Mouse (Mus musculus) heart, postnatal 0 days (tissue): ENCODE measurements around the gene Cacng6. TPM values are rescaled to one million over a fixed set of nuclear protein-coding genes. Genes with fewer than 3 reads are reported as not detected.

ENCODE experiments used
- ATAC-seq: fragments of 200-750 bp; cut with Nextera tagmentation; 2 replicates; pipeline ENCODE4 v1.8.0; 2017; ENCODE audit warnings: low read depth, moderate number of reproducible peaks, moderate library complexity; ENCODE audit not compliant: insufficient read depth
- DNase-seq: peaks from one replicate; pipeline ENCODE4 v3.0.0-alpha.2; 2016; ENCODE audit warnings: low spot score
- H3K27ac ChIP-seq: fragments of 300-500 bp; sonication (generic); 2 replicates; pipeline ENCODE4 v1.5.1; 2014; ENCODE audit warnings: low read depth, mild to moderate bottlenecking
- H3K27me3 ChIP-seq: fragments of 300-500 bp; sonication (generic); 2 replicates; pipeline ENCODE4 v1.6.1; 2014; ENCODE audit warnings: low read length, mixed read lengths; ENCODE audit not compliant: control insufficient read depth, insufficient read depth
- H3K36me3 ChIP-seq: fragments of 300-500 bp; sonication (generic); replicated peaks from 2 replicates; pipeline ENCODE4 v1.6.1; 2014; ENCODE audit warnings: low read length, mixed read lengths; ENCODE audit not compliant: control insufficient read depth, insufficient read depth
- H3K4me1 ChIP-seq: fragments of 300-500 bp; sonication (generic); 2 replicates; pipeline ENCODE4 v1.6.1; 2014; ENCODE audit warnings: antibody characterized with exemption; ENCODE audit not compliant: control insufficient read depth, insufficient read depth
- H3K4me2 ChIP-seq: fragments of 300-500 bp; sonication (generic); 2 replicates; pipeline ENCODE4 v1.6.1; 2014; ENCODE audit warnings: low read depth, mild to moderate bottlenecking, low read length, moderate library complexity
- H3K4me3 ChIP-seq: fragments of 300-500 bp; sonication (generic); 2 replicates; pipeline ENCODE4 v1.5.1; 2014; ENCODE audit warnings: low read depth, low read length
- H3K9ac ChIP-seq: fragments of 300-500 bp; sonication (generic); replicated peaks from 2 replicates; pipeline ENCODE4 v1.6.1; 2014; ENCODE audit warnings: low read depth, low read length, mixed read lengths
- H3K9me3 ChIP-seq: fragments of 300-500 bp; sonication (generic); replicated peaks from 2 replicates; pipeline ENCODE4 v1.6.1; 2016; ENCODE audit warnings: low read length; ENCODE audit not compliant: control insufficient read depth
- CTCF ChIP-seq: IDR thresholded peaks from 2 replicates; pipeline ENCODE4 v1.5.1; 2016; ENCODE audit warnings: antibody characterized with exemption, control low read depth, low read depth
- EP300 ChIP-seq: IDR thresholded peaks from 2 replicates; pipeline ENCODE4 v1.6.1; 2016; ENCODE audit warnings: antibody characterized with exemption, low read depth
- WGBS: fragments of 180-500 bp; shearing (Covaris S2); extraction: QIAGEN DNeasy Blood & Tissue Kit; methylation state at CpG from one replicate; pipeline ENCODE4 v1.1.7; 2014; 5-methylcytosine and 5-hydroxymethylcytosine counted together
- polyA plus RNA-seq: library from polyadenylated mRNA; unstranded; fragments of >200 nt; fragmentation: Nextera tagmentation; extraction: Ambion mirVana; gene quantifications from 2 replicates; pipeline ENCODE4 v1.2.1, GENCODE M21; 2015
- total RNA-seq: library from RNA; depleted of rRNA; stranded (reverse); fragments of >200 nt; gene quantifications from 2 replicates; pipeline ENCODE4 v1.2.3, GENCODE M21; 2014; ENCODE audit warnings: low replicate concordance

The Cacng6 gene
- total and polyA plus RNA-seq, 2 experiments from 2014 or later, result 20.4 to 21.3 TPM

DNA sequence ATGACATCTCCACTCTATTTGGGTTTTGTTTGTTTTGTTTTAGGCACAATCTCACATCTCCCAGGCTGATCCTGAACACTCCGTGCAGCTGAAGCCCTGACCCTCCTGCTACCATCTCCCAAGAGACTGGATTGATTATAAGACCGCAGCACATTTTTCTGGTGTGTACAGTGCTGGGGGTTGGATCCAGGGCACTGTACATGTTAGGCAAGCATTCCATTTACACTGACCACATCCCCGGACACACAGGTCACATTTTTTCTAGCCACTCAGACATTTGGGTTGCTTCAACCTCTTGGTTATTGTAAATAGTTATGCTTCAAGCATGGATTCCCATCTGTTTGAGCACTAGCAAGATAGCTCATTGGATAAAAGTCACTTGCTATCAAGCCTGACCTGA is 22.6 kb downstream of the Cacng6 start:
- no peak overlapping the region for H3K4me2 ChIP-seq
- H3K9ac ChIP-seq, result no peak overlapping the region
- no peak overlapping the region for H3K27ac ChIP-seq
- TF ChIP-seq CTCF (no peak), EP300 (no peak)
- no peaks in the 10 kb centered on the region for H3K36me3 ChIP-seq
- 68% methylated on average over 3 of the region's 3 CpGs for WGBS
- peaks cover 5% of the 10 kb centered on the region; the same call in 1 of the 2 replicates for H3K27me3 ChIP-seq
- ATAC-seq (no peak), DNase-seq (no peak)
- no peaks in the 10 kb centered on the region for H3K4me1 ChIP-seq
- H3K9me3 ChIP-seq, result no peaks in the 10 kb centered on the region
- no peak overlapping the region for H3K4me3 ChIP-seq

GRCm38 (mm10) chr7:3447026-3447425 is 23.0 kb downstream of the Cacng6 start:
- H3K27ac ChIP-seq, result no peak overlapping the region
- DNase-seq (no peak), ATAC-seq (no peak)
- no peak overlapping the region for H3K4me2 ChIP-seq
- TF ChIP-seq CTCF, result no peak
- no peak for TF ChIP-seq EP300
- H3K4me1 ChIP-seq, result no peaks in the 10 kb centered on the region
- no peak overlapping the region for H3K4me3 ChIP-seq
- H3K36me3 ChIP-seq, result no peaks in the 10 kb centered on the region
- H3K9ac ChIP-seq, result no peak overlapping the region
- no peaks in the 10 kb centered on the region for H3K9me3 ChIP-seq
- H3K27me3 ChIP-seq, result peaks cover 5% of the 10 kb centered on the region; the same call in 1 of the 2 replicates
- WGBS, result 75% methylated on average over 4 of the region's 4 CpGs

DNA sequence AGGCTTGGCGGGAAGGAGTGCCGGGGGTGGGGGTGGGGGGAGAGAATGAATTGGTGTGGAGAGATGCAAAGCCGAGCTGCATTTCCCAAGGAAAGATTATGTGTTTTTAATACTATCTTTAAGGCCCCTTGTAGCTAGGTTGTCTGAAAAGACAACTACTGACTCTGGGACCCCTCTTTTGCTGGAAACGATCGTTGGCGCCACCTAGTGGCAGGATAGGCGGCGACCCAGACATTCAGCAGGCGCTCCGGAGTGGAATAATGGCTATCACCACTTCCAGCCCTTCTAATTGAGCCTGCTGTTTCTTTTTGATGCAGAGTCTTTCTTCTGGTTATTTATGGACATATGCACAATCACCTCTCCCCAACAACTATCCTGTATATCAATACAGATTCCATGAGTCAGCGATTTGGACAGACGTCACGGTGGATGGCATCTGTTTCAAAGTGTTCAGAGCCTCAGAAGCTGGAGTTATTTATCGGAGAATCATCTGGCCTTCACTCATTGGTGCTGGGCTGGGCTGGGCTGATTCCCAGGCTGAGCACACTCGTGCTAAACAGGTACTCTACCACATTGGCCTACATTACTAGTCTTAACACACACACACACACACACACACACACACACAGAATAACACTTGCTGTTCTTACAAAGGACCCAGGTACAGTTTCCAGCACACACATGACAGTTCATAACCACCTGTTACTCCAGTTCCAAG is 24.9 kb downstream of the Cacng6 start:
- Histone ChIP-seq H3K9me3 (no peaks in the 10 kb centered on the region), H3K27ac (no peak overlapping the region), H3K4me3 (no peak overlapping the region), H3K9ac (no peak overlapping the region), H3K4me1 (no peaks in the 10 kb centered on the region), H3K36me3 (no peaks in the 10 kb centered on the region), H3K27me3 (peaks cover 5% of the 10 kb centered on the region; the same call in 1 of the 2 replicates), H3K4me2 (peak overlapping the region; percentile 30; the same call in 1 of the 2 replicates)
- TF ChIP-seq EP300, result no peak
- peak; percentile 81 for TF ChIP-seq CTCF
- WGBS, result 17% methylated on average over 15 of the region's 15 CpGs
- DNase-seq, result peak; percentile 44
- peak; percentile 36; the same call in 1 of the 2 replicates for ATAC-seq

DNA sequence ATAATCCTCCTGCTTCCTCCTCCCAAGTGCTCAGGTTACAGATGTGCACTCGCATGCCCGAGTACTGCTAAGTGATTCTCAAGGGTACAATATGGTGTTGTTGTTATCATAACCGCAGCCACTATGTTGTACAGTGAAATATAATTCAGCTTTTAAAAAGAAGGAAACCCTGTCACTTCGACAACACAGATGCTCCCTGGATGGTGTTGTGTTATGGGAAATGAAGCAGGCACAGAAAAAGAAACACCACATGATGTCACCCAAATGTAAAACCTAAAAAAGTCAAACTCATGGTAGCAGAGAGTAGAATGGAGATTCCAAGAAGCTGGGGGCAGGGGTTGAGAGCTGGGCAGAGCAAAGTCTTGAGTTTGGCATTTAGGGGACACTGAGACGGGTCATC is 26.7 kb downstream of the Cacng6 start:
- ATAC-seq (no peak), DNase-seq (no peak)
- Histone ChIP-seq H3K4me3 (no peak overlapping the region), H3K27ac (no peak overlapping the region), H3K36me3 (no peaks in the 10 kb centered on the region), H3K4me2 (no peak overlapping the region), H3K9ac (no peak overlapping the region), H3K27me3 (peaks cover 5% of the 10 kb centered on the region; the same call in 1 of the 2 replicates), H3K9me3 (no peaks in the 10 kb centered on the region), H3K4me1 (no peaks in the 10 kb centered on the region)
- WGBS, result 50% methylated on average over 5 of the region's 5 CpGs
- TF ChIP-seq EP300 (no peak), CTCF (no peak)

DNA sequence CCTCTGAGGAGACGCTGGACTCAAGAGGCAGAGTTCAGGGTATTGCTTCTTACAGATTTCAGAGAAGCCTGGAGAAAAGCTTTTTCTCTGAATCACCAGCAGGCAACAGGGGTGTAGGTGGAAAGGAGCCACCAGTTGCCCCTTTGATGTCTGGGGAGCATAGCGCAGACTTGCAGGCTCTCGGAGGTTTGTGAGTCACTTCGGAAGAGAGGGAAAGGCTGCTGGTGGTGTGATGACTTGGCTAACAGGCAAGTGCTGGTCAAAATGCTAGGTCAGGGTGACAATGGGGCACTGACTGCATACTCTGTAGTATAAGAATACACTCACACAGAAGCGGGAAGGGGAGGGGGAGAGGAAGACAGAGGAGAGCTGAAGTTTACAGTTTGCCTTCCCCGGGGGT is 27.2 kb downstream of the Cacng6 start:
- TF ChIP-seq EP300, result no peak
- Histone ChIP-seq H3K27ac (no peak overlapping the region), H3K27me3 (peaks cover 5% of the 10 kb centered on the region; the same call in 1 of the 2 replicates), H3K36me3 (no peaks in the 10 kb centered on the region), H3K4me3 (no peak overlapping the region), H3K9me3 (no peaks in the 10 kb centered on the region), H3K9ac (no peak overlapping the region), H3K4me2 (no peak overlapping the region), H3K4me1 (no peaks in the 10 kb centered on the region)
- 29% methylated on average over 6 of the region's 6 CpGs for WGBS
- DNase-seq (no peak), ATAC-seq (no peak)
